Mouse (Mus musculus) megakaryocyte-erythroid progenitor cell, adult 5 weeks (primary cell): ENCODE results near the gene Cwc22. TPM values are rescaled to one million over a fixed set of nuclear protein-coding genes. Genes with fewer than 3 reads are reported as not detected.

Experiments used
- polyA plus RNA-seq: library from polyadenylated mRNA; stranded (reverse); fragments of >175 nt; gene quantifications from 2 replicates; pipeline ENCODE4 v1.2.3, GENCODE M21; 2012

Cwc22 gene
- polyA plus RNA-seq: 11.3 and 14.5 TPM in 2 replicates

GRCm38 (mm10) chr2:77945596-77946485 is at the start of gene Cwc22:
Cwc22 (minus strand) TSS chr2:77946375.

Other genes with a start within 250 kb of the Cwc22 start
- not detected in 2 replicates for gene Zfp385b, start 126.7 kb downstream of the Cwc22 start, polyA plus RNA-seq